Mouse (Mus musculus): ENCODE data around the gene Rora. TPM values are rescaled to one million over a fixed set of nuclear protein-coding genes. Genes with fewer than 3 reads are reported as not detected.

The Rora gene
- polyA plus RNA-seq, 2 experiments = 4.5 to 10.1 TPM

DNA sequence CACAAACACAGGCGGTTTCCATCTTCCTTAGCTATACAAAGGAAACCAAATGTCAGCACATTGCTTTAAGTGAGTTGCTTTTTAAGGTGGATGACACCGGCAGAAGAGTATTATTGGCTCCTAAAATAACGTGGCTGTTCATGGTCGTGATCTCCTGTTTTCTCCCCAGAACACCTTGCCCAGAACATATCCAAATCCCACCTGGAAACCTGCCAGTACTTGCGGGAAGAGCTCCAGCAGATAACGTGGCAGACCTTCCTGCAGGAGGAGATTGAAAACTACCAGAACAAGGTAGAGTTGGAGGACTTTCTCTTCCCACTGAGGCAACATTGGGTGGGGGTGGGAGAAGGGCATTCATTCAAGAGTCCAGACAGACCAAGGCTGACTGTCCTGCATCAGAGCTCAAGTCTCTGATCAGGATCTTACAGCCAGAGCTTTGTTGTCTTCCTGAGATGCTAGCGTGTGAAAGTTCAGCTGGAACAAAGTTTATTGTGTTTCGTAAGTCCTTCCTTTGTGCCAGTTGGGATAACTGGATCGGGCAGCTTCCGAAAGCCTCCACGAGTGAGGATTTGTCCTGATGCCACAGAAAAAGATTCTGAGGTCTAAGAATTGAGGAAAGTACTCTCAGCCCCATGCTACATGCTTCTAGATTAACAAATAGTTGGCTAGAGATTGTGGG lies 717.6 kb downstream of the Rora start:
- no peak overlapping the region for H3K27ac ChIP-seq (replicated peaks; ENCODE audit: low read depth, low read length)
- no peak overlapping the region for H3K4me3 ChIP-seq (replicated peaks; ENCODE audit: low read length)
- H3K4me1 ChIP-seq (ENCODE audit: control insufficient read depth, insufficient read depth, low read length) = 0 out of 2 replicates have a peak, but pooled peaks cover 2% of the 10 kb centered on the region
- H3K9ac ChIP-seq (ENCODE audit: low read depth, low read length, severe bottlenecking) = no peak overlapping the region
- DNase-seq (ENCODE audit: low spot score) (no peak), ATAC-seq (ENCODE audit: low FRiP score, low read depth) (no peak)
- no peak overlapping the region for H3K4me2 ChIP-seq (replicated peaks; ENCODE audit: low read depth, low read length, severe bottlenecking)
- 78% methylated on average over 11 of the region's 11 CpGs for WGBS
- peaks cover 6% of the 10 kb centered on the region; the same call in 1 of the 2 replicates for H3K36me3 ChIP-seq (ENCODE audit: control insufficient read depth, insufficient read depth, low read length)
- H3K9me3 ChIP-seq (ENCODE audit: control insufficient read depth, low read length) = no peaks in the 10 kb centered on the region
- TF ChIP-seq POLR2A (IDR thresholded peaks at IDR 0.05; ENCODE audit: borderline replicate concordance, extremely low read depth, insufficient read depth, insufficient read length) = no peak
- no peaks in the 10 kb centered on the region for H3K27me3 ChIP-seq (ENCODE audit: control insufficient read depth, insufficient read depth, low read length)

- WGBS = 48% methylated on average over 4 of the region's 4 CpGs
- H3K4me3 ChIP-seq (replicated peaks; ENCODE audit: low read length) = no peak overlapping the region
- H3K9me3 ChIP-seq (ENCODE audit: control insufficient read depth, low read length) = no peaks in the 10 kb centered on the region
- peaks cover 10% of the 10 kb centered on the region; the same call in 1 of the 2 replicates for H3K36me3 ChIP-seq (ENCODE audit: control insufficient read depth, insufficient read depth, low read length)
- no peak overlapping the region for H3K27ac ChIP-seq (replicated peaks; ENCODE audit: low read depth, low read length)
- DNase-seq (ENCODE audit: low spot score) = no peak
- no peak for ATAC-seq (ENCODE audit: low FRiP score, low read depth)
- no peaks in the 10 kb centered on the region for H3K4me1 ChIP-seq (ENCODE audit: control insufficient read depth, insufficient read depth, low read length)
- no peak overlapping the region for H3K9ac ChIP-seq (ENCODE audit: low read depth, low read length, severe bottlenecking)
- H3K4me2 ChIP-seq (replicated peaks; ENCODE audit: low read depth, low read length, severe bottlenecking) = no peak overlapping the region
- no peak for TF ChIP-seq POLR2A (IDR thresholded peaks at IDR 0.05; ENCODE audit: borderline replicate concordance, extremely low read depth, insufficient read depth, insufficient read length)
- H3K27me3 ChIP-seq (ENCODE audit: control insufficient read depth, insufficient read depth, low read length) = no peaks in the 10 kb centered on the region
These were observed 719.3 kb downstream of the Rora start for GRCm38 (mm10) chr9:69372871-69373270.

- no peak overlapping the region for H3K27ac ChIP-seq (replicated peaks; ENCODE audit: low read depth, low read length)
- H3K27me3 ChIP-seq (ENCODE audit: control insufficient read depth, insufficient read depth, low read length) = no peaks in the 10 kb centered on the region
- peaks cover 10% of the 10 kb centered on the region; the same call in 1 of the 2 replicates for H3K36me3 ChIP-seq (ENCODE audit: control insufficient read depth, insufficient read depth, low read length)
- TF ChIP-seq POLR2A (IDR thresholded peaks at IDR 0.05; ENCODE audit: borderline replicate concordance, extremely low read depth, insufficient read depth, insufficient read length) = no peak
- no peaks in the 10 kb centered on the region for H3K4me1 ChIP-seq (ENCODE audit: control insufficient read depth, insufficient read depth, low read length)
- H3K9ac ChIP-seq (ENCODE audit: low read depth, low read length, severe bottlenecking) = no peak overlapping the region
- DNase-seq (ENCODE audit: low spot score) (no peak), ATAC-seq (ENCODE audit: low FRiP score, low read depth) (no peak)
- no peak overlapping the region for H3K4me2 ChIP-seq (replicated peaks; ENCODE audit: low read depth, low read length, severe bottlenecking)
- H3K9me3 ChIP-seq (ENCODE audit: control insufficient read depth, low read length) = no peaks in the 10 kb centered on the region
- H3K4me3 ChIP-seq (replicated peaks; ENCODE audit: low read length) = no peak overlapping the region
- 74% methylated on average over 4 of the region's 4 CpGs for WGBS
These were observed 723.5 kb downstream of the Rora start for GRCm38 (mm10) chr9:69376982-69377653.

GRCm38 (mm10) chr9:69377654-69378045 lies 724.1 kb downstream of the Rora start:
- H3K27me3 ChIP-seq (ENCODE audit: control insufficient read depth, insufficient read depth, low read length) = no peaks in the 10 kb centered on the region
- ATAC-seq (ENCODE audit: low FRiP score, low read depth) (no peak), DNase-seq (ENCODE audit: low spot score) (no peak)
- no peak overlapping the region for H3K9ac ChIP-seq (ENCODE audit: low read depth, low read length, severe bottlenecking)
- no peak overlapping the region for H3K4me3 ChIP-seq (replicated peaks; ENCODE audit: low read length)
- H3K9me3 ChIP-seq (ENCODE audit: control insufficient read depth, low read length) = no peaks in the 10 kb centered on the region
- no peak overlapping the region for H3K4me2 ChIP-seq (replicated peaks; ENCODE audit: low read depth, low read length, severe bottlenecking)
- no peaks in the 10 kb centered on the region for H3K4me1 ChIP-seq (ENCODE audit: control insufficient read depth, insufficient read depth, low read length)
- peaks cover 10% of the 10 kb centered on the region; the same call in 1 of the 2 replicates for H3K36me3 ChIP-seq (ENCODE audit: control insufficient read depth, insufficient read depth, low read length)
- WGBS = 78% methylated on average over 3 of the region's 3 CpGs
- TF ChIP-seq POLR2A (IDR thresholded peaks at IDR 0.05; ENCODE audit: borderline replicate concordance, extremely low read depth, insufficient read depth, insufficient read length) = no peak
- no peak overlapping the region for H3K27ac ChIP-seq (replicated peaks; ENCODE audit: low read depth, low read length)

- 54% methylated on average over 1 of the region's 1 CpGs for WGBS
- no peaks in the 10 kb centered on the region for H3K9me3 ChIP-seq (ENCODE audit: control insufficient read depth, low read length)
- peaks cover 6% of the 10 kb centered on the region for H3K4me1 ChIP-seq (ENCODE audit: control insufficient read depth, insufficient read depth, low read length)
- H3K36me3 ChIP-seq (ENCODE audit: control insufficient read depth, insufficient read depth, low read length) = peaks cover 4% of the 10 kb centered on the region; the same call in 1 of the 2 replicates
- no peak overlapping the region for H3K27ac ChIP-seq (replicated peaks; ENCODE audit: low read depth, low read length)
- no peak for ATAC-seq (ENCODE audit: low FRiP score, low read depth)
- H3K4me3 ChIP-seq (replicated peaks; ENCODE audit: low read length) = no peak overlapping the region
- TF ChIP-seq POLR2A (IDR thresholded peaks at IDR 0.05; ENCODE audit: borderline replicate concordance, extremely low read depth, insufficient read depth, insufficient read length) = no peak
- DNase-seq (ENCODE audit: low spot score) = no peak
- H3K9ac ChIP-seq (ENCODE audit: low read depth, low read length, severe bottlenecking) = no peak overlapping the region
- H3K4me2 ChIP-seq (replicated peaks; ENCODE audit: low read depth, low read length, severe bottlenecking) = no peak overlapping the region
- H3K27me3 ChIP-seq (ENCODE audit: control insufficient read depth, insufficient read depth, low read length) = no peaks in the 10 kb centered on the region
These were observed 727.0 kb downstream of the Rora start for GRCm38 (mm10) chr9:69380546-69380945.
